Mouse (Mus musculus) gastrocnemius, adult 18-20 months (tissue): Measurements from ENCODE around the gene Micu1. TPM values are rescaled to one million over a fixed set of nuclear protein-coding genes. Genes with fewer than 3 reads are reported as not detected.

ENCODE experiments used
- DNase-seq: peaks from one replicate; pipeline ENCODE4 v3.0.0; 2021; ENCODE audit warnings: low spot score
- total RNA-seq, 2 experiments: library from RNA; stranded (reverse); gene quantifications; 2 replicates each; pipeline ENCODE4 v1.2.3; 2021

Gene Micu1
- total RNA-seq, 2 experiments from 2014 or later = 55.9 to 61.3 TPM

DNA sequence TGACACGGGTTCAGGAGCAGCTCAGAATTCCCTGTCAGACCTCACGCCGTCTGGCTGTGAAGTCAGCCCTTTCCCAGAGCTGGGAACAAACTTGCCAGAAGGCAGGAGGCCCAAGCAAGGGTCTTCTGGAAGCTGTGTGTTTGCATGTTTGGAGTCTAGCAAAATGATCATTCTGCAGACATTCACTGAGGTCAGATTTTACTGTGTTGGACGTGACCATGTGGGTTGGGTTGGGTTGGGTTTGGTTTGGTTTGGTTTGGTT is 197.8 kb downstream of the Micu1 start:
- peak; percentile 2 for DNase-seq

DNA sequence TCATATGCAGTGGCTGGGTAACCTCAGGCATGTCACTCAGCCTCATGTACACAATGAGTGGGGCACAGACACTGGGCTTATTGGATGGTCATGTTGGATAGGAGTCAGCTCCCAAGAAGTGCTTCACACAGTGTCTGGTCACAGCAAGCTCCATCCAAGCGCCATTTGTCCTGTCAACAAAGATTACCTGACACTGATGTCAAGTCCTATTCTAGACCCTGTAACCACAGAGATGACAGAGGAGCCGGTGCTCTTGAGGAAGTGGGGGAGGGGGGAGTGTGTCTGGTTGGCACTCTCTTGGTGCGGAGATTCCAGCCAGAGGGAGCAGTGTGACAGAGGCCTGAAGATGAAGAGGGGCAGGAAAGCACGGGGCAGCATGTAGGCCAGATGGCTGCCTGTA is 198.7 kb downstream of the Micu1 start:
- DNase-seq = no peak

GRCm38 (mm10) chr10:59901463-59901862 is 199.2 kb downstream of the Micu1 start:
- DNase-seq = no peak

DNA sequence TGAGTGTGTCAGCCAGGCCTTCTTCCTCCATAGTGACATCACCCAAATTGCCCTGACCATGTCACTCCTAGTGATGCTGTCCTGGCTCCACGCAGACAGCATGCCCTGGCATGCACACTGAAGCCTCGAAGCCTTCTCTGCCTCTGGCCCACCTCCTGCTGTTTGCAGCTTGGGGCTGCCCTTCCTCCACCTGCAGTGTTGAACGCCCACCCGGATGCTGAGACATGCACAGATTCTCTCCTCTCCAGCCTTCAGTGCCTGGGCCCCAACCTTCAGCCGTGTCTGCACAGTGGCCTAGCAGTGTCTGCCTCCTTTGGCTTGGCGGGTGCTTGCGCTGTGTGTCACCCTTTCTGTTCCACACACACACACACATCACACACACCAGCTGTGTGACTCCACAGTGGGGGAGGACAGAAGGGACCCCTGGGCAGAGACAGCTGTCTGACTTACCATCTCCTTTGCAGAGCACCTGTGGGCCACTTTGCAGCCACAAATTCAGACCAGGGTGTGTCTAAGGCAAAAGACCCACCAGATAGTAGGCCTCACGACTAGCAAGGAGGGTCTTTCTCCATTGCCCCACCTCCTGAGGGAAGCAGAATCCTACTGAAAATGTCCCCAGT is 199.8 kb downstream of the Micu1 start:
- DNase-seq = no peak

DNA sequence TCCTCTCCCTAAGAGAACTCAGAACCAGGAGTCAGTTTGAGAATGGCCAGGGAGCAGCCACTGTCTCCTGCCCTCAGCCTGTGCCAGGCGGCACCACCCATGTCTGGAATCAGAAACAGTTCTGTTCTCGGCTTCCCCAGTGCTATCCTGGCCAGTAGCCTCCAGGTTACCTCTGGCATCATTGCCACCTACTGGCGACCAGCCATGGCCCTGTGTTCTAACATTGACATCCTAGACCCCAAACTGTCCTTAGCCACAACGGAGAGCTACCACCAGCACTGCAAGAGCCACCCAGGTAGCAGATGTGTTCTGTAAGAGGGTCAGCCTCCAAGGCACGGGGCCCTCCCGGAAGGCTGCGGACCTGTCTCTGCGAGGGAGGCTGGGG is 200.3 kb downstream of the Micu1 start:
- DNase-seq = peak; percentile 20

GRCm38 (mm10) chr10:59903170-59903569 is 200.9 kb downstream of the Micu1 start:
- peak; percentile 60 for DNase-seq

- DNase-seq = no peak
Observed at GRCm38 (mm10) chr10:59907080-59907609, 204.9 kb downstream of the Micu1 start.

- DNase-seq = no peak
Observed at GRCm38 (mm10) chr10:59907695-59908299, 205.5 kb downstream of the Micu1 start.

GRCm38 (mm10) chr10:59908776-59909315 is 206.6 kb downstream of the Micu1 start:
- no peak for DNase-seq

- DNase-seq = no peak
Observed at GRCm38 (mm10) chr10:59909357-59909847, 207.1 kb downstream of the Micu1 start.

GRCm38 (mm10) chr10:59911091-59911490 is 208.8 kb downstream of the Micu1 start:
- no peak for DNase-seq

- no peak for DNase-seq
Observed at GRCm38 (mm10) chr10:59911561-59912198, 209.4 kb downstream of the Micu1 start.

Other genes with a start within 250 kb of the Micu1 start
- gene Gm10322, start 86.4 kb upstream of the Micu1 start, total RNA-seq = not detected
- gene Mcu, start 85.8 kb upstream of the Micu1 start, total RNA-seq = 10 to 100 TPM; 39.8 to 44.3 TPM
- gene Dnajb12, start 177.1 kb downstream of the Micu1 start, total RNA-seq = 10 to 100 TPM; 73.4 to 80.1 TPM
- 100 to 1,000 TPM in 1 of 2 experiments, 1 to 10 TPM in 1; 8.1 to 202 TPM for gene Ddit4, start 249.4 kb downstream of the Micu1 start, total RNA-seq